Mouse (Mus musculus): ENCODE measurements around the gene Cyp4f17.

- TF ChIP-seq POLR2A (IDR thresholded peaks at IDR 0.05; ENCODE audit: borderline replicate concordance, extremely low read depth, low read depth, low read length) (0 out of 2 replicates have a peak, but pooled peaks have one; percentile 6), CTCF (IDR thresholded peaks at IDR 0.05; ENCODE audit: insufficient read depth, low read length) (peak; percentile 57)
Observed at GRCm38 (mm10) chr17:32550900-32551770, 45.3 kb downstream of the Cyp4f17 start.

Measured in lung, adult 2 months (tissue).